Mouse (Mus musculus): ENCODE results near the gene Cdc20.

GRCm38 (mm10) chr4:118413553-118413952 is 23.6 kb downstream of the Cdc20 start:
- TF ChIP-seq GATA1 (IDR thresholded peaks at IDR 0.05; ENCODE audit: borderline replicate concordance, low read length) (no peak), FLI1 (IDR thresholded peaks at IDR 0.05; ENCODE audit: low read length) (no peak)

Data from megakaryocyte, embryonic 14.5 days (primary cell).